Mouse (Mus musculus) cortical plate, adult 2 months (tissue): ENCODE measurements around the gene Mansc4.

Experiments
- CTCF ChIP-seq: fragments of 200-500 bp; IDR thresholded peaks from 2 replicates; pipeline ENCODE4 v1.5.1; 2011; ENCODE audit warnings: mild to moderate bottlenecking, control low read depth, low read length; ENCODE audit not compliant: insufficient read depth; ENCODE audit errors: extremely low read depth
- POLR2A ChIP-seq: fragments of 200-500 bp; IDR thresholded peaks from 2 replicates; pipeline ENCODE4 v1.6.1; 2011; ENCODE audit warnings: mild to moderate bottlenecking, low read length, control low read depth; ENCODE audit not compliant: insufficient read depth; ENCODE audit errors: extremely low read depth

GRCm38 (mm10) chr6:147062694-147063093 lies 24.1 kb downstream of the Mansc4 start:
- TF ChIP-seq POLR2A (no peak), CTCF (no peak)
